Mouse (Mus musculus): ENCODE measurements around the gene Ino80.

The Ino80 gene

GRCm38 (mm10) chr2:119323866-119324575 is 153.5 kb downstream of the Ino80 start:
- no peak for DNase-seq (ENCODE audit: low spot score in 2 of 2)
